Mouse (Mus musculus) testis, adult 2 months (tissue): ENCODE results near the gene Col4a1.

Experiments used
- CTCF ChIP-seq: fragments of 200-500 bp; IDR thresholded peaks from 2 replicates; pipeline ENCODE4 v1.5.1; 2012; ENCODE audit warnings: low read depth, mild to moderate bottlenecking, inconsistent platforms, low read length, moderate library complexity; ENCODE audit not compliant: control insufficient read depth, insufficient read depth, insufficient replicate concordance
- POLR2A ChIP-seq: fragments of 200-500 bp; IDR thresholded peaks from 2 replicates; pipeline ENCODE4 v1.6.1; 2012; ENCODE audit warnings: low read depth, mild to moderate bottlenecking, inconsistent platforms, low read length, moderate library complexity; ENCODE audit not compliant: control insufficient read depth

DNA sequence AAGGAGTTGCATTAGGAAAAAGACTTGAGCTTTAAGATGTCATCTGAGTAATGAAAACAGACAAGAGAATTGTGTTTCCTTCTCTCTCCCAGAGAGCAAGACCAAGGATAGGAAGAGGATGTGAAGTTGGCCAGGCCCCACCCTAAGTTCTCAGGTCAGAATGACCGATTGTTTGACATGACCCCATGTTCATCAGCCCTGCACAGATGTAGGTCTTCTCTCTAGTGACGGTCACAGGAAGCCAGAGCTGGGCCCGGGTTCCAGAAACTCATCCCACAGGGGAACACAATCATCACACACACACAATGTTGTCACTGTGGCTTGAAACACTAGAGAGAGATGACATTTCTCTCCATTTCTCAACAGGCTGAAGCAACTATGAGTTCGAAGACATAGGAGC, 27.2 kb downstream of the Col4a1 start:
- TF ChIP-seq POLR2A (no peak), CTCF (no peak)
